Mouse (Mus musculus) small intestine, adult 2 months (tissue): Measurements from ENCODE around the gene Pcsk6.

ENCODE experiments used
- CTCF ChIP-seq: fragments of 200-500 bp; IDR thresholded peaks from 2 replicates; pipeline ENCODE4 v1.5.1; 2012; ENCODE audit warnings: low read depth, mild to moderate bottlenecking, control low read depth, inconsistent platforms, low read length, moderate library complexity, mixed read lengths; ENCODE audit not compliant: insufficient replicate concordance, insufficient read length; ENCODE audit errors: extremely low read depth
- POLR2A ChIP-seq: fragments of 200-500 bp; IDR thresholded peaks from 2 replicates; pipeline ENCODE4 v1.6.1; 2012; ENCODE audit warnings: low read depth, mild to moderate bottlenecking, control low read depth, inconsistent platforms, low read length, moderate library complexity

GRCm38 (mm10) chr7:66080231-66080613 is 218.7 kb downstream of the Pcsk6 start:
- no peak for TF ChIP-seq POLR2A
- no peak for TF ChIP-seq CTCF
